Mouse (Mus musculus) brain, embryonic 14.5 days (tissue): Measurements from ENCODE around the gene Kif22.

Experiments used
- CTCF ChIP-seq: fragments of 200-500 bp; IDR thresholded peaks from 2 replicates; pipeline ENCODE4 v1.5.1; 2012; ENCODE audit warnings: inconsistent platforms, mild to moderate bottlenecking, moderate library complexity, borderline replicate concordance; ENCODE audit not compliant: insufficient read depth, insufficient read length; ENCODE audit errors: extremely low read depth
- POLR2A ChIP-seq: fragments of 200-500 bp; IDR thresholded peaks from 2 replicates; pipeline ENCODE4 v1.6.1; 2012; ENCODE audit warnings: mild to moderate bottlenecking, inconsistent platforms, borderline replicate concordance; ENCODE audit not compliant: poor library complexity, insufficient read depth, insufficient read length, severe bottlenecking; ENCODE audit errors: extremely low read depth

GRCm38 (mm10) chr7:126983113-126983512, 59.2 kb downstream of the Kif22 start:
- TF ChIP-seq CTCF (no peak), POLR2A (no peak)
